Mouse (Mus musculus): ENCODE results near the gene Dedd. TPM values are rescaled to one million over a fixed set of nuclear protein-coding genes. Genes with fewer than 3 reads are reported as not detected.
"Not testable (repeated sequence)": the region's sequence is repeated elsewhere in the genome, so short reads cannot be mapped to it uniquely, and the experiment has no call there.

Dedd gene
- polyA plus RNA-seq, 1 experiment from 2014 or later: 17.7 TPM

GRCm38 (mm10) chr1:171295063-171295402, 33.9 kb upstream of the Dedd start:
- Histone ChIP-seq H3K27me3 (ENCODE audit: insufficient read depth, low read length) (peaks cover 8% of the 10 kb centered on the region), H3K27ac (ENCODE audit: low read depth) (peak overlapping the region; percentile 94), H3K4me3 (ENCODE audit: low read depth, low read length) (peak overlapping the region; percentile 67), H3K9ac (replicated peaks) (peak overlapping the region; percentile 77), H3K4me1 (ENCODE audit: insufficient read depth) (peaks cover 19% of the 10 kb centered on the region), H3K9me3 (ENCODE audit: low read length) (peaks cover 2% of the 10 kb centered on the region; the same call in 1 of the 2 replicates), H3K4me2 (ENCODE audit: low read depth, low read length) (peak overlapping the region; percentile 73), H3K36me3 (replicated peaks; ENCODE audit: insufficient read depth, low read length) (no peaks in the 10 kb centered on the region)
- no peak for TF ChIP-seq EP300 (IDR thresholded peaks at IDR 0.05; ENCODE audit: low read depth)
- TF ChIP-seq CTCF (IDR thresholded peaks at IDR 0.05; ENCODE audit: low read depth): no peak
- DNase-seq: no peak
- 9% methylated on average over 3 of the region's 3 CpGs for WGBS (ENCODE audit: insufficient replicate concordance)
- ATAC-seq: 0 out of 2 replicates have a peak, but pooled peaks have one; percentile 20

DNA sequence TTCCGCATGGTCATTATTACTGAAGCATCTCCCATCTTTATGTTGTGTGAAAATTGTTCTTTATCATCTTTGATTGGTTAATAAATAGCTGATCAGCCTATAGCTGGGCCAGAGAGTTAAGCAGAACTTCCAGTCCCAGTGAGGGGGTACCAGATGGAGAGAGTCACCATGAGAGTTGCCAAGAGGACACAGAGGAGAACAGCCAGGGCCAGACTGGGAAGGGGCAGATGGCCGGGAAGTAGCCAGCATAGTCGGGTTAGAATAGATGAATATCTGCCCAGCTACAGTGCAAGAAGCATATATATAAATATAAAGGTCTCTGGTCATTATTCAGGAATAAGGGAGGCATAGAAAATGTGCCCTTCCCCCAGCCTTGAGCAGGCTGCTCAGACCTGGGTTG, 30.7 kb upstream of the Dedd start:
- H3K4me2 ChIP-seq (ENCODE audit: low read depth, low read length): no peak overlapping the region
- no peak overlapping the region for H3K9ac ChIP-seq (replicated peaks)
- H3K9me3 ChIP-seq (ENCODE audit: low read length): peaks cover 2% of the 10 kb centered on the region; the same call in 1 of the 2 replicates
- DNase-seq: no peak
- WGBS (ENCODE audit: insufficient replicate concordance): 70% methylated on average over 3 of the region's 3 CpGs
- no peak for ATAC-seq
- H3K36me3 ChIP-seq (replicated peaks; ENCODE audit: insufficient read depth, low read length): no peaks in the 10 kb centered on the region
- no peak overlapping the region for H3K4me3 ChIP-seq (ENCODE audit: low read depth, low read length)
- H3K27ac ChIP-seq (ENCODE audit: low read depth): no peak overlapping the region
- TF ChIP-seq EP300 (IDR thresholded peaks at IDR 0.05; ENCODE audit: low read depth) (no peak), CTCF (IDR thresholded peaks at IDR 0.05; ENCODE audit: low read depth) (no peak)
- peaks cover 8% of the 10 kb centered on the region for H3K27me3 ChIP-seq (ENCODE audit: insufficient read depth, low read length)
- H3K4me1 ChIP-seq (ENCODE audit: insufficient read depth): peaks cover 7% of the 10 kb centered on the region

DNA sequence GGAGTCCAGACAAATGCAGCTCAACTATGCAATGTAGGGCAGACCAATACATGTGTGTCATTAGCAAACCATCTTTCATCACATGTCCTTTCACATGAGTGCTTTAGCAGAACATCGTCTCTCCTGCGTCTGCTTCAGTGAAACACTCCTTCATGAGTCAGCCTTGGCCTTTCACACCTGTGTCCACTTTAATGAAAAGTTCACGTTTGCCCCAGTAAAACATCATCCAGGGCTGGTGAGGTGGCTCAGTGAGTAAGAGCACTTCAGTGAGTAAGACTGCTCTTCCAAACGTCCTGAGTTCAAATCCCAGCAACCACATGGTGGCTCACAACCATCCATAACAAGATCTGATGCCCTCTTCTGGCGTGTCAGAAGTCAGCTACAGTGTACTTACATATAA, 22.8 kb upstream of the Dedd start:
- H3K4me2 ChIP-seq (ENCODE audit: low read depth, low read length); ATAC-seq; H3K36me3 ChIP-seq (replicated peaks; ENCODE audit: insufficient read depth, low read length); H3K9me3 ChIP-seq (ENCODE audit: low read length); H3K27me3 ChIP-seq (ENCODE audit: insufficient read depth, low read length); H3K4me3 ChIP-seq (ENCODE audit: low read depth, low read length); H3K4me1 ChIP-seq (ENCODE audit: insufficient read depth); H3K27ac ChIP-seq (ENCODE audit: low read depth); DNase-seq; H3K9ac ChIP-seq (replicated peaks): not testable (repeated sequence)
- 66% methylated on average over 5 of the region's 5 CpGs for WGBS (ENCODE audit: insufficient replicate concordance)

- DNase-seq: no peak
- Histone ChIP-seq H3K4me1 (ENCODE audit: insufficient read depth) (no peaks in the 10 kb centered on the region), H3K36me3 (replicated peaks; ENCODE audit: insufficient read depth, low read length) (no peaks in the 10 kb centered on the region), H3K4me3 (ENCODE audit: low read depth, low read length) (no peak overlapping the region), H3K27ac (ENCODE audit: low read depth) (no peak overlapping the region), H3K9ac (replicated peaks) (no peak overlapping the region), H3K27me3 (ENCODE audit: insufficient read depth, low read length) (no peaks in the 10 kb centered on the region), H3K9me3 (ENCODE audit: low read length) (no peaks in the 10 kb centered on the region), H3K4me2 (ENCODE audit: low read depth, low read length) (no peak overlapping the region)
- ATAC-seq: no peak
- WGBS (ENCODE audit: insufficient replicate concordance): 63% methylated on average over 2 of the region's 2 CpGs
- TF ChIP-seq EP300 (IDR thresholded peaks at IDR 0.05; ENCODE audit: low read depth): no peak
- TF ChIP-seq CTCF (IDR thresholded peaks at IDR 0.05; ENCODE audit: low read depth): no peak
Observed at GRCm38 (mm10) chr1:171309321-171309720, 19.6 kb upstream of the Dedd start.

DNA sequence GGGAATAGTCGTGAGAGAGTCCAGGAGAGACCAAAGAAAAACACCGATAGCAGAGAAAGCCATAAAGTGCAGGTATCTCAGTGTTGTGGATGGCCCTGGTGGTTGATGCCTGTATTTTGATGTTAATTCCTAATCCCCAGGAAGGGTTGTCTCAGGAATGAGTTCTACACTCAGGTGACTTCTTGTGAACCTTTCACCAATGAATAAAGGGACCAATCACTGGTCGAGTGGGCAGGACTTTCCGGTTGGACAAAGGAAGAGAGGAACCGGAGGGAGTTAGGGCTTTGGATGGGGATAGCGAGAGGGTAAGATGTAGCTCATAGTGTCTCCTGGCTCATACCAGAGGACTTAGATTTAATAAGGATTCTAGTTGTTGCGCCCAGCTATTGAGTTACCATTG, 9.2 kb upstream of the Dedd start:
- Histone ChIP-seq H3K9ac (replicated peaks) (no peak overlapping the region), H3K9me3 (ENCODE audit: low read length) (no peaks in the 10 kb centered on the region), H3K4me3 (ENCODE audit: low read depth, low read length) (no peak overlapping the region), H3K4me2 (ENCODE audit: low read depth, low read length) (peak overlapping the region; percentile 14; the same call in 1 of the 2 replicates), H3K27me3 (ENCODE audit: insufficient read depth, low read length) (no peaks in the 10 kb centered on the region), H3K4me1 (ENCODE audit: insufficient read depth) (0 out of 2 replicates have a peak, but pooled peaks cover 4% of the 10 kb centered on the region), H3K27ac (ENCODE audit: low read depth) (no peak overlapping the region), H3K36me3 (replicated peaks; ENCODE audit: insufficient read depth, low read length) (no peaks in the 10 kb centered on the region)
- DNase-seq (no peak), ATAC-seq (no peak)
- 36% methylated on average over 7 of the region's 7 CpGs for WGBS (ENCODE audit: insufficient replicate concordance)
- TF ChIP-seq CTCF (IDR thresholded peaks at IDR 0.05; ENCODE audit: low read depth) (no peak), EP300 (IDR thresholded peaks at IDR 0.05; ENCODE audit: low read depth) (no peak)

- Histone ChIP-seq H3K4me2 (ENCODE audit: low read depth, low read length) (peak overlapping the region; percentile 14; the same call in 1 of the 2 replicates), H3K9ac (replicated peaks) (no peak overlapping the region), H3K36me3 (replicated peaks; ENCODE audit: insufficient read depth, low read length) (no peaks in the 10 kb centered on the region), H3K27me3 (ENCODE audit: insufficient read depth, low read length) (no peaks in the 10 kb centered on the region), H3K27ac (ENCODE audit: low read depth) (no peak overlapping the region), H3K4me3 (ENCODE audit: low read depth, low read length) (no peak overlapping the region), H3K4me1 (ENCODE audit: insufficient read depth) (0 out of 2 replicates have a peak, but pooled peaks cover 4% of the 10 kb centered on the region), H3K9me3 (ENCODE audit: low read length) (no peaks in the 10 kb centered on the region)
- DNase-seq (no peak), ATAC-seq (no peak)
- 42% methylated on average over 5 of the region's 5 CpGs for WGBS (ENCODE audit: insufficient replicate concordance)
- TF ChIP-seq CTCF (IDR thresholded peaks at IDR 0.05; ENCODE audit: low read depth) (no peak), EP300 (IDR thresholded peaks at IDR 0.05; ENCODE audit: low read depth) (no peak)
Observed at GRCm38 (mm10) chr1:171320151-171320550, 8.8 kb upstream of the Dedd start.

- TF ChIP-seq EP300 (IDR thresholded peaks at IDR 0.05; ENCODE audit: low read depth): no peak
- peak; percentile 80 for TF ChIP-seq CTCF (IDR thresholded peaks at IDR 0.05; ENCODE audit: low read depth)
- H3K9me3 ChIP-seq (ENCODE audit: low read length): no peaks in the 10 kb centered on the region
- H3K9ac ChIP-seq (replicated peaks): no peak overlapping the region
- H3K27ac ChIP-seq (ENCODE audit: low read depth): no peak overlapping the region
- H3K36me3 ChIP-seq (replicated peaks; ENCODE audit: insufficient read depth, low read length): no peaks in the 10 kb centered on the region
- ATAC-seq (no peak), DNase-seq (no peak)
- no peak overlapping the region for H3K4me2 ChIP-seq (ENCODE audit: low read depth, low read length)
- 0 out of 2 replicates have a peak, but pooled peaks cover 4% of the 10 kb centered on the region for H3K4me1 ChIP-seq (ENCODE audit: insufficient read depth)
- H3K27me3 ChIP-seq (ENCODE audit: insufficient read depth, low read length): no peaks in the 10 kb centered on the region
- no peak overlapping the region for H3K4me3 ChIP-seq (ENCODE audit: low read depth, low read length)
Observed at GRCm38 (mm10) chr1:171321415-171321814, 7.5 kb upstream of the Dedd start.
